Mouse (Mus musculus): ENCODE results near the gene Grwd1. TPM values are rescaled to one million over a fixed set of nuclear protein-coding genes. Genes with fewer than 3 reads are reported as not detected.

Gene Grwd1
- polyA plus RNA-seq, 1 experiment from 2014 or later = 67.9 TPM

DNA sequence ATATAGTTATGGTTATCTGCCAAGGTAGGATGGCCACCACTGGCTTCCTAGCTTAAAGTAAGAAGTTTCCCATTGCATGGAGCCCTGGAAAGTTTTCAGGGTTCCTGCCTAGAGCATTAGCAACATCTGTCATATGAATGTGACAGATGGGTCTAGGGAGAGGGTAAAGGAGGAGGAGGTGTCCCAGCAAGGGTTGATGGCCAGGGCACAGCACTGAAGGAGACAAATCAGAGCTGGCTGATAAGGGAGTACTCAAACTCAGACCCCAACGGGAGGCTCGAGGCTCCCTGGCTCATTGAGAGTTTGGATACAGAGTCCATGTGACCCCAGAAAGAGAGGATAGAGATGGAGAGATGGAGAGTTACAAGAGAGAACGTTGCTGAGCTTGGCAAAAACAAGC, 19.9 kb upstream of the Grwd1 start:
- Histone ChIP-seq H3K36me3 (ENCODE audit: control insufficient read depth, insufficient read depth, low read length) (no peaks in the 10 kb centered on the region), H3K9ac (ENCODE audit: low read length) (no peak overlapping the region), H3K4me2 (no peak overlapping the region), H3K9me3 (ENCODE audit: control insufficient read depth, low read length) (no peaks in the 10 kb centered on the region), H3K4me1 (ENCODE audit: control insufficient read depth, insufficient read depth, low read length) (no peaks in the 10 kb centered on the region), H3K27ac (ENCODE audit: low read depth, low read length) (no peak overlapping the region), H3K4me3 (ENCODE audit: low read depth, low read length) (no peak overlapping the region), H3K27me3 (ENCODE audit: control insufficient read depth, insufficient read depth, low read length) (no peaks in the 10 kb centered on the region)
- 76% methylated on average over 3 of the region's 3 CpGs for WGBS
- DNase-seq (ENCODE audit: low spot score, missing footprints) (no peak), ATAC-seq (ENCODE audit: low FRiP score) (no peak)

DNA sequence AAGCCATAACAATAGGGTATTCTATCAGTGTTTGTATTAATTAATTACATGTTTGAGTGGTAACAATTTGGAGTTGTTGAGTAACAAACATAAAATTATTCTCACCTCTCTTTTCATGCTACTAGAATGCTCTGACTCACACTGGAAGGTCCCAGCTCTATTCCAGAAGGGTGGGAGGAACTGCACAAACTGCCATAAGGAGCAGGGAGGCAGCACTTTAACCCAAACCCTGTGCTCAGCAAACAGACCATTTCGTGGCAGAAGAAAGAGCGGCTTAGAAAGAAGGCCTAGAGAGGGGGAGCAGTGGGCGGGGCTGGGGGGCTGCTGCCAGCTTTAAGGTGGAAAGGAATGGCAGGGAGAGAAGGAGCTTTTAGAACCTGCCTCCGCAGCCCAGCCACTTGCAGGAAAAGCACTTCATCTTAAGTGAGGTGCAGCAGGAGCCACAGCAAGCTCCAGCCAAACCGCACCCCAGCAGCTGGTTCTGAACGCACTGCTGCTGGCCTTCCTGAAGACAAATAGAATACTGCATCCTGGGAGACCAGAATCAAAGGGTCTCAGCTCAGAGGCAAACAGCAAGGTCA, 17.8 kb upstream of the Grwd1 start:
- DNase-seq (ENCODE audit: low spot score, missing footprints) = peak; percentile 84
- no peak overlapping the region for H3K4me3 ChIP-seq (ENCODE audit: low read depth, low read length)
- 0 out of 2 replicates have a peak, but pooled peaks have one; percentile 16 for ATAC-seq (ENCODE audit: low FRiP score)
- H3K27ac ChIP-seq (ENCODE audit: low read depth, low read length) = no peak overlapping the region; the same call in 1 of the 2 replicates
- no peaks in the 10 kb centered on the region for H3K36me3 ChIP-seq (ENCODE audit: control insufficient read depth, insufficient read depth, low read length)
- H3K9me3 ChIP-seq (ENCODE audit: control insufficient read depth, low read length) = no peaks in the 10 kb centered on the region
- no peak overlapping the region for H3K4me2 ChIP-seq
- no peaks in the 10 kb centered on the region for H3K4me1 ChIP-seq (ENCODE audit: control insufficient read depth, insufficient read depth, low read length)
- no peak overlapping the region for H3K9ac ChIP-seq (ENCODE audit: low read length)
- no peaks in the 10 kb centered on the region for H3K27me3 ChIP-seq (ENCODE audit: control insufficient read depth, insufficient read depth, low read length)
- WGBS = 10% methylated on average over 6 of the region's 6 CpGs

DNA sequence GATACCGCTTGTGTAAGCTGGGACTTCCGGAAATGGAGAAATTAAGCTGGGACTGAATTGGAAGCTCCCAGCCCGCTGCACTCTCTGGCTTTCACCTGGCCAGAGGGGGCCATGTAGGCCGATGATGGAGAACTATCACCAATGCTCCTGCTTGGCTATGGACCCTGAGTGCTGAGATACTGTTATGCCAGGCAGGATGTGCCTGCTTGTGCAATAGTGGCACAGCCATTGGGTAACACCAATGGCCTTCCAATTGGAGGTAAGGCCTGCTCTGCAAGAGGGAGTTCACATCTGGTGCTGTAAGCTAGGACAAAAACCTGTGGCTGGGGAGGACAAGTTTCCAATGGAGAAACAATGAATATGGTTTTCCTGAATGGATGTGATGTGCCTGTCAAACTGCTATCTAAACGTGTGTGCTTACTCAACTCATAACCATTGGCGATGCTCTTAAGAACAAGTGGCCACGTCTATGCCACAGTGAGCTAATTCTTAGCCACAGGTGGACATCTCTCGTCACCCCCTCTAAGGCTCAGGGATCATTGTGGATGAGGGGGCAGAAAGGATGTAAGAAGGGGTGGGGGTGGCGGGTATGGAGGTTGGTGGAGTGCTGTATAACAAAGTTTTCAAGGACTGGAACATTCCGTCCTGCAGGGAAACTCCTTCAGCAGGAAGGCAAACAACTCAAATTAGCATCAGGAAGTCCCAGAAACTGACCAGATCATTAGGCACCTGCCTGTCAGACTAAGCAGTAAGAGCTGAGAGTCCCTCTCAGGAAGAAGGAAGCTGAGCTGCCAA, 12.4 kb upstream of the Grwd1 start:
- Histone ChIP-seq H3K4me1 (ENCODE audit: control insufficient read depth, insufficient read depth, low read length) (no peaks in the 10 kb centered on the region), H3K27ac (ENCODE audit: low read depth, low read length) (no peak overlapping the region), H3K9ac (ENCODE audit: low read length) (no peak overlapping the region), H3K27me3 (ENCODE audit: control insufficient read depth, insufficient read depth, low read length) (no peaks in the 10 kb centered on the region), H3K4me3 (ENCODE audit: low read depth, low read length) (no peak overlapping the region), H3K36me3 (ENCODE audit: control insufficient read depth, insufficient read depth, low read length) (no peaks in the 10 kb centered on the region), H3K4me2 (no peak overlapping the region), H3K9me3 (ENCODE audit: control insufficient read depth, low read length) (no peaks in the 10 kb centered on the region)
- 87% methylated on average over 10 of the region's 10 CpGs for WGBS
- ATAC-seq (ENCODE audit: low FRiP score) (no peak), DNase-seq (ENCODE audit: low spot score, missing footprints) (no peak)

DNA sequence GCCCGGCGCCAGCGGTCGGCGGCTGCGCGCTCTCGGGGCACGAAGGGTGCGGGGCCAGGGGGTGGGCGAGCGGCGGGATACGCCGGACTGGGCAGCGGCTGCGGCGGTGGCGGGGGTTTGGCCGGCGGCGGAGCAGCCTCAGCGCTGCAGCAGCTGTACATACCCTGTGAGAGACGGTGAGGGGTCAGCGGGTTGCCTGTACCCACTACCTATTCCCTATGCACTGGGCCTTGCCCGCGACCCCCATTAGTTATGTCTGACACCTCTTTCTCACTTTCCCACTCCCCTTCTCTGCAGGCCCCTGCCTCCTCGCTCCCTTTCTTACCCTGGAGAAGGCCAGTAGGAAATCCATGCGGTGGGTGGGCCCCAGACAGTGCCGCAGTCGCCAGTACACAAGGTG, 3.2 kb upstream of the Grwd1 start:
- ATAC-seq (ENCODE audit: low FRiP score) = no peak
- peak overlapping the region; percentile 31 for H3K4me2 ChIP-seq
- peaks cover 44% of the 10 kb centered on the region for H3K27me3 ChIP-seq (ENCODE audit: control insufficient read depth, insufficient read depth, low read length)
- H3K9me3 ChIP-seq (ENCODE audit: control insufficient read depth, low read length) = no peaks in the 10 kb centered on the region
- peaks cover 14% of the 10 kb centered on the region for H3K4me1 ChIP-seq (ENCODE audit: control insufficient read depth, insufficient read depth, low read length)
- H3K27ac ChIP-seq (ENCODE audit: low read depth, low read length) = no peak overlapping the region
- no peaks in the 10 kb centered on the region for H3K36me3 ChIP-seq (ENCODE audit: control insufficient read depth, insufficient read depth, low read length)
- DNase-seq (ENCODE audit: low spot score, missing footprints) = peak; percentile 85
- 3% methylated on average over 31 of the region's 31 CpGs for WGBS
- H3K4me3 ChIP-seq (ENCODE audit: low read depth, low read length) = peak overlapping the region; percentile 18
- no peak overlapping the region for H3K9ac ChIP-seq (ENCODE audit: low read length)

DNA sequence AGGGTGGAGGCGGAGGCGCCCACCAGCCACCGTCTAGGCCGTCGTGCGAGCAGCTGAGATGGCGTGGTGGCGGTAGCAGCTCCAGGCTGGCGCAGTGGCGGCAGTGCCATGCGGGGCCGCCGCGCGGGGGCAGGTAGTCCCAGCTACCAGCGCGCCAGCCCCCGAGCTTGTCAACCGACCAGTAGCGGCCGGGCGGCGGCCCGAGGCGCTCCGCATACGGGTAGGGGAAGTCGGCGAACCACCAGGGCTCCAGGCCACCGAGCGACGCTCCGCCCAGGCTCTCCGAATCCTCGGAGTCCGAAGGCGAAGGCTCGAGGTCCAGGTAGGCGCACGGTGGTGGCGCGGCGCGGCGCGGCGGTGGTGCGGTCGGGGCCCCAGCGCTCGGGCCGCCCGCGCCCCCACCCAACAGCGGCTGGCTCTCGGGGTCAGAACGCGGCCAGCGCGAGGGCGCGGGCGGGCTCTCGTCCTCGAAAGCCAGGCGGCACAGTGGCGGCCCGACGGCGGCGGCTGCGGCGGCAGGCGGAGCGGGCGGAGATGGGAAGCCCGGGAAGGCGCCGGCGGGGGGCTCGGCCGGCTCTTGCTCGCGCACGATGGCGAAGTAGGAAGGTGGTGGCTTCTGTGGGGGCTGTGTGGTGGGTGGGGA, 2.5 kb upstream of the Grwd1 start:
- no peak for ATAC-seq (ENCODE audit: low FRiP score)
- no peaks in the 10 kb centered on the region for H3K9me3 ChIP-seq (ENCODE audit: control insufficient read depth, low read length)

DNA sequence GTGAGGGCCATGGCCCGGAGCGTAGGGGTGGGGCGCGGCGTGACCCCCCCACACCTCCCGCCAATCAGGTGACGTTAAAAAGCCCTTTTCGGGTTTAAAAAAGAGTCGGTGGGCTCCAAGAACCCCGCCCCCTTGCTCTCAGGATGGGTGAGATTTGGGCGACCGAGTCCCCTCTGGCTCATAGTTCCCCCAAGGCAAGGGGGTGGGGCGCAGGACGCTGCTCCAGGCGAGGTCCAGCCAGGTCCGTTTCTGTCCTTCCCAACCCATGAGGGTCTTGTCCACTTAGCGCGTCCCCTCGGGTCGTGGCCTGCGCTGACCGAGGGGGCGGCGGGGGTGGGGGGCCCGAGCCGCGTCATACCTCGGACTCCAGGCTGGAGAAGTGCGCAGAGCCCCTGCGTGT, 1.7 kb upstream of the Grwd1 start:
- H3K9me3 ChIP-seq (ENCODE audit: control insufficient read depth, low read length) = no peaks in the 10 kb centered on the region
- 12% methylated on average over 30 of the region's 30 CpGs for WGBS
- no peak overlapping the region for H3K4me2 ChIP-seq
- no peak overlapping the region for H3K27ac ChIP-seq (ENCODE audit: low read depth, low read length)
- peaks cover 44% of the 10 kb centered on the region for H3K27me3 ChIP-seq (ENCODE audit: control insufficient read depth, insufficient read depth, low read length)
- peak overlapping the region; percentile 18; the same call in 1 of the 2 replicates for H3K4me3 ChIP-seq (ENCODE audit: low read depth, low read length)
- DNase-seq (ENCODE audit: low spot score, missing footprints) (no peak), ATAC-seq (ENCODE audit: low FRiP score) (no peak)
- H3K9ac ChIP-seq (ENCODE audit: low read length) = no peak overlapping the region
- peaks cover 7% of the 10 kb centered on the region; the same call in 1 of the 2 replicates for H3K36me3 ChIP-seq (ENCODE audit: control insufficient read depth, insufficient read depth, low read length)
- H3K4me1 ChIP-seq (ENCODE audit: control insufficient read depth, insufficient read depth, low read length) = peaks cover 14% of the 10 kb centered on the region

More for the DNA sequence above, 2.5 kb upstream of the Grwd1 start:
- Histone ChIP-seq H3K36me3 (ENCODE audit: control insufficient read depth, insufficient read depth, low read length) (0 out of 2 replicates have a peak, but pooled peaks cover 3% of the 10 kb centered on the region), H3K4me1 (ENCODE audit: control insufficient read depth, insufficient read depth, low read length) (peaks cover 14% of the 10 kb centered on the region), H3K4me3 (ENCODE audit: low read depth, low read length) (peak overlapping the region; percentile 18), H3K27me3 (ENCODE audit: control insufficient read depth, insufficient read depth, low read length) (peaks cover 44% of the 10 kb centered on the region), H3K4me2 (peak overlapping the region; percentile 31), H3K27ac (ENCODE audit: low read depth, low read length) (no peak overlapping the region), H3K9ac (ENCODE audit: low read length) (no peak overlapping the region)
- WGBS = under 1% methylated on average over 85 of the region's 86 CpGs
- DNase-seq (ENCODE audit: low spot score, missing footprints) = peak; percentile 82

DNA sequence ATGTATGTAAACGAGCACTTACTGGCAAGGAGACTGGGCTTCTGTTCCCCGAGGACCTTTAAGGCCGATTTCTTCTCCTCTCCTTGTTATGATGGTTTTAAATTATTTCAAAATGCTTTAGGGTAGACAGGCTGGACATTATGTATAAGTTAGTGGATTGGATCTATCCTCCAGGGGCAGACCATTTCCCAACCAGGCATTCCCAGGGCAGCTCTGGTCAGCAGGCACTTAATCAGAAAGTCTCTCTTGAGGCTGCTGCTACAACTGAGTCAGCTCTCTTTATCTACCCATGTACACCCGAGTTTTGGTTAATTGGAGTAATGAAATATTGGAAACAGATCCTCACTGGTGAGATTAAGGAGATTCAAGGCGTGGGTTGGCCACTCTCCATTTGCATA, 383 bp upstream of the Grwd1 start:
- Histone ChIP-seq H3K36me3 (ENCODE audit: control insufficient read depth, insufficient read depth, low read length) (peaks cover 13% of the 10 kb centered on the region), H3K4me2 (peak overlapping the region; percentile 77), H3K27me3 (ENCODE audit: control insufficient read depth, insufficient read depth, low read length) (peaks cover 44% of the 10 kb centered on the region), H3K27ac (ENCODE audit: low read depth, low read length) (peak overlapping the region; percentile 1; the same call in 1 of the 2 replicates), H3K9me3 (ENCODE audit: control insufficient read depth, low read length) (no peaks in the 10 kb centered on the region), H3K9ac (ENCODE audit: low read length) (peak overlapping the region; percentile 76), H3K4me3 (ENCODE audit: low read depth, low read length) (peak overlapping the region; percentile 75), H3K4me1 (ENCODE audit: control insufficient read depth, insufficient read depth, low read length) (peaks cover 14% of the 10 kb centered on the region)
- WGBS = 26% methylated on average over 5 of the region's 5 CpGs
- DNase-seq (ENCODE audit: low spot score, missing footprints) (no peak), ATAC-seq (ENCODE audit: low FRiP score) (peak; percentile 47)

DNA sequence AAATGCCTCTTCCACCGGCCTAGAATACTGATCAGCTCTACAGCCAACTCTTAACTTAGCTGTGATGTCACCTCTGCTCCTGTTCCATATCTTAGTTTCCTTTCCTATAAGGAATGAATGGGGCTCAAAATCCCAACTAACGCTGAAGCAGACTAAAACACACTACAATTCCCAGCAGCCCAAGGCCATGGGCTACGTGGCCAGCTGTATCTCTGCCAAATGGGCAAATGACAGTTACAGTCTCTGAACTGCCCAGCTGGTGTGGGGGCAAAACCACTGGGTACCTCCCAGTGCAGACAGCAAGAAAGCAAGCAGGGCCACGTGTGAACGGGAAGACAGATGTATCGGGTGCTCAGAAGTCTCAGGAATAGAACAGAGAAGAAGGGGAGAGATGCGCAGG, 4.1 kb downstream of the Grwd1 start:
- Histone ChIP-seq H3K27ac (ENCODE audit: low read depth, low read length) (no peak overlapping the region), H3K4me3 (ENCODE audit: low read depth, low read length) (no peak overlapping the region), H3K9ac (ENCODE audit: low read length) (no peak overlapping the region), H3K4me2 (no peak overlapping the region), H3K27me3 (ENCODE audit: control insufficient read depth, insufficient read depth, low read length) (peaks cover 3% of the 10 kb centered on the region), H3K4me1 (ENCODE audit: control insufficient read depth, insufficient read depth, low read length) (peaks cover 10% of the 10 kb centered on the region), H3K9me3 (ENCODE audit: control insufficient read depth, low read length) (no peaks in the 10 kb centered on the region), H3K36me3 (ENCODE audit: control insufficient read depth, insufficient read depth, low read length) (peaks cover 27% of the 10 kb centered on the region)
- DNase-seq (ENCODE audit: low spot score, missing footprints) = no peak
- 90% methylated on average over 7 of the region's 7 CpGs for WGBS
- ATAC-seq (ENCODE audit: low FRiP score) = no peak

DNA sequence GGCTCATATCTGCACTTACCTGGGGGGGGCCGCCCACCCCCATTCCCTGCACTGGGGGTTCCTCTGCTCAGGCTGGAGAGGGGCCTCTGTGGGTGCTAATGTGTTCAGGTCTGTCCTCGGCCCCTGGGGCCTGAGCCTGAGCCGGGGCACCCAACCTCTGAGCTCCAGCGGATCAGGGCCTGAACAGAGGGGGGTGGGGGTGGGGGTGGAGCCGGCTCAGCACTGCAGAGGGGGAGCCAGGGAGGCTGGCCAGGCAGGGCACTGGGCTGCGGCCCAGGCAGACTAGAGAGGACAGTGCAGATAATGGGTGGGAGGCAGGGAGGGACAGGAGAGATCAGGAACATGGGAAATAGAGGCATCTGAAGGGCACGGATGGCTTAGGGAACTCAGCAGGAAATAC, 6.1 kb downstream of the Grwd1 start, which contains the start of gene Kcnj14:
Gene Kcnj14 (minus strand): TSS at position 185 of the 400 bp plus-strand sequence.
- DNase-seq (ENCODE audit: low spot score, missing footprints) = no peak
- no peak for ATAC-seq (ENCODE audit: low FRiP score)
- peaks cover 4% of the 10 kb centered on the region for H3K4me1 ChIP-seq (ENCODE audit: control insufficient read depth, insufficient read depth, low read length)
- H3K27ac ChIP-seq (ENCODE audit: low read depth, low read length) = no peak within 1 kb of the TSS
- H3K9ac ChIP-seq (ENCODE audit: low read length) = no peak within 1 kb of the TSS
- H3K36me3 ChIP-seq (ENCODE audit: control insufficient read depth, insufficient read depth, low read length) = peaks cover 27% of the 10 kb centered on the region
- H3K9me3 ChIP-seq (ENCODE audit: control insufficient read depth, low read length) = no peaks in the 10 kb centered on the region
- H3K4me3 ChIP-seq (ENCODE audit: low read depth, low read length) = no peak within 1 kb of the TSS
- no peak within 1 kb of the TSS for H3K4me2 ChIP-seq
- 66% methylated on average over 7 of the region's 7 CpGs for WGBS
- H3K27me3 ChIP-seq (ENCODE audit: control insufficient read depth, insufficient read depth, low read length) = peaks cover 3% of the 10 kb centered on the region
